26 mouse cellular contexts compared by ENCODE assay signal in the genomic region with DNA sequence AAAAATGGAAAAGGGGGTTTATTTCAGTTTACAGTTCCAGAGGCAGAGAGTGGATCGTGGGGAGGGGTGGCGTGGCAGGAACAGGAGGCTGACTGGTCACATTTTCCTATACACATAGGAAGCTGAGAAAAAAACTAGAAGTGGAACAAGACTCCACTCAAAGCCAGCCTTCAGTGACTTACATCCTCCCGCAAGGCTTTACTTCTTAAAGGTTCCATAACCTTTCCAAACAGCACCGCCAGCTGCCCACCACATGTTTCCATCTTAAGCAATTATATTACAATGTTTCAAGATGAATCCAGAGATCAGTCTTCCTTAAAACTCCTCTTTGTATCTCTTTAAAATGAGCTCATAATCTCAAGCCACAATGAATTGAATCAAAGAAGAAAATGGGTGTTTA.
"Had no signal": no experiment of that assay in that cellular context is flagged by ENCODE, and none has a peak within 500 bp of the region (broad histone marks: within the 10 kb centered on the region; RNA-seq: fewer than 3 reads in every experiment).

No protein-coding gene starts in this region.

- H3K9me3 ChIP-seq: liver, embryonic 12.5 days; liver, embryonic 15.5 days; lung, embryonic 15.5 days; midbrain, embryonic 10.5 days; midbrain, embryonic 13.5 days; neural tube, embryonic 12.5 days; stomach, embryonic 15.5 days had no signal

- H3K9ac ChIP-seq: liver, embryonic 12.5 days; liver, embryonic 15.5 days; lung, embryonic 15.5 days; midbrain, embryonic 13.5 days; neural tube, embryonic 12.5 days; stomach, embryonic 15.5 days had no signal

- H3K4me3 ChIP-seq: liver, embryonic 12.5 days; liver, embryonic 15.5 days; lung, embryonic 15.5 days; megakaryocyte, embryonic 14.5 days; midbrain, embryonic 10.5 days; midbrain, embryonic 13.5 days; myocyte; neural tube, embryonic 12.5 days; stomach, embryonic 15.5 days had no signal

- H3K36me3 ChIP-seq: liver, embryonic 12.5 days; liver, embryonic 15.5 days; lung, embryonic 15.5 days; midbrain, embryonic 10.5 days; midbrain, embryonic 13.5 days; neural tube, embryonic 12.5 days; stomach, embryonic 15.5 days had no signal

- DNase-seq: kidney, adult 18-20 months; kidney, adult 9 months; kidney, postnatal 14 days; kidney, postnatal 4 days; left cerebral cortex, postnatal 4 days; liver; lung, adult 18-20 months; lung, postnatal 10 days; lung, postnatal 36 days; retina, postnatal 1 day; right cerebral cortex, postnatal 25 days; spleen, adult 18-20 months; thymus, adult 2 months; thymus, postnatal 14 days; thymus, postnatal 4 days had no signal

- H3K4me2 ChIP-seq: liver, embryonic 12.5 days; liver, embryonic 15.5 days; lung, embryonic 15.5 days; midbrain, embryonic 13.5 days; neural tube, embryonic 12.5 days; stomach, embryonic 15.5 days had no signal

- H3K27ac ChIP-seq: liver, embryonic 12.5 days; liver, embryonic 15.5 days; lung, embryonic 15.5 days; midbrain, embryonic 10.5 days; midbrain, embryonic 13.5 days; neural tube, embryonic 12.5 days; stomach, embryonic 15.5 days had no signal

- H3K4me1 ChIP-seq: liver, embryonic 12.5 days; liver, embryonic 15.5 days; lung, embryonic 15.5 days; megakaryocyte, embryonic 14.5 days; stomach, embryonic 15.5 days had no signal

- ATAC-seq: intestine, embryonic 16.5 days; liver, embryonic 12.5 days; midbrain, embryonic 13.5 days; midbrain, embryonic 16.5 days had no signal

- H3K27me3 ChIP-seq: liver, embryonic 12.5 days; liver, embryonic 15.5 days; lung, embryonic 15.5 days; megakaryocyte, embryonic 14.5 days; midbrain, embryonic 13.5 days; neural tube, embryonic 12.5 days; stomach, embryonic 15.5 days had no signal
